Mouse (Mus musculus) urinary bladder, adult 18-20 months (tissue): ENCODE results near the gene Rhbg.

Experiments
- DNase-seq, 2 experiments: peaks; one replicate each; pipeline ENCODE4 v3.0.0; 2022; ENCODE audit warnings: low spot score in 2 of 2, mixed read lengths in 2 of 2

Gene Rhbg

GRCm38 (mm10) chr3:88262346-88262745 is 7.8 kb upstream of the Rhbg start:
- peak; percentile 36 for DNase-seq

GRCm38 (mm10) chr3:88256382-88256781 is 1.9 kb upstream of the Rhbg start:
- no peak for DNase-seq

GRCm38 (mm10) chr3:88255950-88256349 is 1.4 kb upstream of the Rhbg start:
- no peak for DNase-seq

- DNase-seq: no peak
Measured at GRCm38 (mm10) chr3:88252739-88253138, 1.8 kb downstream of the Rhbg start.

GRCm38 (mm10) chr3:88248406-88248805 is 6.1 kb downstream of the Rhbg start:
- no peak for DNase-seq

- no peak for DNase-seq
Measured at GRCm38 (mm10) chr3:88247666-88248065, 6.8 kb downstream of the Rhbg start.

- peak; percentile 30 to 66 for DNase-seq
Measured at GRCm38 (mm10) chr3:88245811-88246210, 8.7 kb downstream of the Rhbg start.

- peak in 1 of 2 experiments; percentile 11 for DNase-seq
Measured at GRCm38 (mm10) chr3:88244071-88244470, 10.4 kb downstream of the Rhbg start.

- peak; percentile 45 to 58 for DNase-seq
Measured at GRCm38 (mm10) chr3:88242531-88242930, 12.0 kb downstream of the Rhbg start.

- no peak for DNase-seq
Measured at GRCm38 (mm10) chr3:88241045-88241786, 13.3 kb downstream of the Rhbg start.

- DNase-seq: no peak
Measured at GRCm38 (mm10) chr3:88239446-88239845, 15.1 kb downstream of the Rhbg start.

- DNase-seq: no peak
Measured at GRCm38 (mm10) chr3:88238866-88239391, 15.6 kb downstream of the Rhbg start.

GRCm38 (mm10) chr3:88237556-88238194 is 16.8 kb downstream of the Rhbg start:
- DNase-seq: no peak

GRCm38 (mm10) chr3:88237161-88237555 is 17.4 kb downstream of the Rhbg start:
- no peak for DNase-seq

- DNase-seq: no peak
Measured at GRCm38 (mm10) chr3:88235616-88236015, 18.9 kb downstream of the Rhbg start.

- DNase-seq: no peak
Measured at GRCm38 (mm10) chr3:88235216-88235615, 19.3 kb downstream of the Rhbg start.

GRCm38 (mm10) chr3:88234041-88234440 is 20.5 kb downstream of the Rhbg start:
- no peak for DNase-seq

- no peak for DNase-seq
Measured at GRCm38 (mm10) chr3:88232851-88233649, 21.5 kb downstream of the Rhbg start.

- no peak for DNase-seq
Measured at GRCm38 (mm10) chr3:88232301-88232702, 22.2 kb downstream of the Rhbg start.

- no peak for DNase-seq
Measured at GRCm38 (mm10) chr3:88231061-88231641, 23.4 kb downstream of the Rhbg start.

GRCm38 (mm10) chr3:88230262-88231047 is 24.1 kb downstream of the Rhbg start:
- no peak for DNase-seq
